Mouse (Mus musculus): Measurements from ENCODE around the gene Gp2.

The Gp2 gene

GRCm38 (mm10) chr7:119459185-119459584, at the start of gene Gp2:
TSS of gene Gp2 (minus strand) at chr7:119459285.
- no peak for DNase-seq (ENCODE audit: extremely low spot score)

GRCm38 (mm10) chr7:119490041-119490780, 31.1 kb upstream of the Gp2 start:
- no peak for DNase-seq (ENCODE audit: extremely low spot score)

- no peak for DNase-seq (ENCODE audit: extremely low spot score)
Measured at GRCm38 (mm10) chr7:119486683-119487082, 27.6 kb upstream of the Gp2 start.

GRCm38 (mm10) chr7:119484154-119484553, 25.1 kb upstream of the Gp2 start:
- DNase-seq (ENCODE audit: extremely low spot score): no peak

GRCm38 (mm10) chr7:119479256-119479655, 20.2 kb upstream of the Gp2 start, which contains the start of gene Umod:
TSS of gene Umod (minus strand) at chr7:119479282.
- no peak for DNase-seq (ENCODE audit: extremely low spot score)

- DNase-seq (ENCODE audit: extremely low spot score): peak; percentile 5
Measured at GRCm38 (mm10) chr7:119476500-119477389, 17.7 kb upstream of the Gp2 start.

- DNase-seq (ENCODE audit: extremely low spot score): no peak
Measured at GRCm38 (mm10) chr7:119454192-119454591, 4.9 kb downstream of the Gp2 start.

GRCm38 (mm10) chr7:119443849-119444248, 15.2 kb downstream of the Gp2 start:
- no peak for DNase-seq (ENCODE audit: extremely low spot score)

- DNase-seq (ENCODE audit: extremely low spot score): no peak
Measured at GRCm38 (mm10) chr7:119441938-119442337, 17.1 kb downstream of the Gp2 start.

- peak; percentile 66 for DNase-seq (ENCODE audit: extremely low spot score)
Measured at GRCm38 (mm10) chr7:119427180-119427616, 31.9 kb downstream of the Gp2 start.

GRCm38 (mm10) chr7:119420730-119421129, 38.4 kb downstream of the Gp2 start:
- DNase-seq (ENCODE audit: extremely low spot score): no peak

- DNase-seq (ENCODE audit: extremely low spot score): no peak
Measured at GRCm38 (mm10) chr7:119418523-119418922, 40.6 kb downstream of the Gp2 start.

- no peak for DNase-seq (ENCODE audit: extremely low spot score)
Measured at GRCm38 (mm10) chr7:119394050-119394732, 64.9 kb downstream of the Gp2 start.

Measured in embryo, embryonic 9.5 days (tissue).